Mouse (Mus musculus): ENCODE results near the gene Tent5a.

The Tent5a gene

DNA sequence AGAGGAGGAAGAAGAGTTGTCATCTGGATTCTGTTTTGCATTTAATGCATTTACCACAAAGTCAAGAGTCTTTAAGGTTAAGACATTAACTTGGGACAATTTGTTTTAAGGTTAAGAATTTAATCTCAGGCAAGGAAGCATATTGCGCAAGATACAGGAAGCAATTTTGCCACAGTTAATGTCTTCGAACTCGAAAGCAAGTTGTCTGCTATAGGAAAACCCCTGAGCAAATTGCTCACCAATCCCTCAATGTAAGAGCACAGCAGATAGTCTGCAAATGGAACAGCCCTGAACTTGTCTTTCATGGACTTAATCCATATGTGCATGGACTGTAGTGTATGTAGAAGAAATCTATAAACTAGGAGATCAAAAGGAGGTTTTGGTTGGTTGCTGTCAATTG lies 23.8 kb downstream of the Tent5a start:
- no peak for DNase-seq

DNA sequence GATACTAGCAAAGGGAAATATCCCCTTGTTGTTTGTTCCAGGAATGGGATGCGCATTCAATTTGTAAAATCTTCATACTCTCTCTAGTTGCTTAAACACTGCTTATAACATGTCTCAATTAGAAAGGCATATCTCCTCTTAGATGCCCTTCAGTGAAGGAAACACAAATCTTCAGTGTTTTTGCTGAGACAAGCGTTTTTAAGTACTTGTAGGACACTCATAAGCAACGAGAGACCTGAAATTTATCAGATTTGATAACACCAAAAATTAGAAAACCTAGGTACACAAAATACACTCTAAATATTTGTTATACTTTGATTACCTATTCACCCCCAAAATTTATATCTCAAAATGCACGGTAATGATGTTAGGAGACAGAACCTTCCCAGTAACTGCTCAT lies 24.3 kb downstream of the Tent5a start:
- no peak for DNase-seq

DNA sequence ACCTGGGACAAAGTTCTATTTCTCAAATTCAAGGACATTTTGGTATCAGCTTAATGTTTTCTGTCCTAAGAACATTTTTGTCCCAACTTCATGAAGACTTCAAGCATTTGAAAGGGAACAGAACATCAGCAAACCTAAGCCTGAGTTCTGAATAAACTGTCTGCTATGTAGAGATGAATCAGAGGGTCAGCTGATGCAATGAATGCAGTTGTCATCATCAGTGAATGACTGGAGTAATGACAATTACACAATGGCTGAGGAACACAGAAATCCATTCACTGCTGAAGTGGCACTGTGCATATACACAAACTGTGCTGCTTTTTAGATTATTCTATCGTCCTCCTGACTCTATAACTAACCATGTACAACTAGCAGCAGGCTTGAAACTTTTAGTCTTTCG lies 53.0 kb downstream of the Tent5a start:
- DNase-seq = no peak
